Mouse (Mus musculus) lung, adult 10 weeks (tissue): Measurements from ENCODE around the gene Trnp1. TPM values are rescaled to one million over a fixed set of nuclear protein-coding genes. Genes with fewer than 3 reads are reported as not detected.

Source experiments
- polyA plus RNA-seq: library from polyadenylated mRNA; stranded (reverse); fragments of 350-450 nt; fragmentation: Illumina TruSeq; extraction: RNeasy Lipid Tissue Mini Kit (QIAGEN cat#74804); gene quantifications from one replicate; pipeline ENCODE4 v1.2.3, GENCODE M21; 2014; ENCODE audit warnings: low read depth, low replicate concordance; ENCODE audit not compliant: insufficient read depth

Trnp1 gene
- polyA plus RNA-seq = 7.2 TPM

GRCm38 (mm10) chr4:133498160-133498724, at the start of gene Trnp1:
Gene Trnp1 (minus strand): TSS chr4:133498550.

GRCm38 (mm10) chr4:133545272-133546231, 47.2 kb upstream of the Trnp1 start, which contains the start of gene Nudc:
Gene Nudc (minus strand): TSS chr4:133545996.

GRCm38 (mm10) chr4:133518601-133519368, 20.4 kb upstream of the Trnp1 start, which contains the start of gene Kdf1:
Gene Kdf1 (plus strand): TSS chr4:133518963.

GRCm38 (mm10) chr4:133479458-133480184, 18.7 kb downstream of the Trnp1 start, which contains the start of gene Tent5b:
Gene Tent5b (plus strand): TSS chr4:133480132.

Other genes with a start within 250 kb of the Trnp1 start
- 2.9 TPM for gene Sytl1, start 235.4 kb downstream of the Trnp1 start, polyA plus RNA-seq
- gene Tmem222, start 220.8 kb downstream of the Trnp1 start, polyA plus RNA-seq = 49.0 TPM
- 14.0 TPM for gene Wdtc1, start 145.1 kb downstream of the Trnp1 start, polyA plus RNA-seq
- gene Slc9a1, start 128.8 kb downstream of the Trnp1 start, polyA plus RNA-seq = 9.4 TPM
- gene Tent5b, start 18.4 kb downstream of the Trnp1 start, polyA plus RNA-seq = 8.4 TPM
- gene Kdf1, start 20.4 kb upstream of the Trnp1 start, polyA plus RNA-seq = 8.1 TPM
- gene Nudc, start 47.4 kb upstream of the Trnp1 start, polyA plus RNA-seq = 118 TPM
- not detected for gene Nr0b2, start 54.8 kb upstream of the Trnp1 start, polyA plus RNA-seq
- 4.2 TPM for gene Gpatch3, start 76.2 kb upstream of the Trnp1 start, polyA plus RNA-seq
- 16.5 TPM for gene Gpn2, start 85.8 kb upstream of the Trnp1 start, polyA plus RNA-seq
- 20.8 TPM for gene Sfn, start 103.6 kb upstream of the Trnp1 start, polyA plus RNA-seq
- 27.5 TPM for gene Zdhhc18, start 151.6 kb upstream of the Trnp1 start, polyA plus RNA-seq
- gene Pigv, start 174.1 kb upstream of the Trnp1 start, polyA plus RNA-seq = 10.5 TPM